Mouse (Mus musculus) heart, adult 2 months (tissue): ENCODE measurements around the gene Ibtk. TPM values are rescaled to one million over a fixed set of nuclear protein-coding genes. Genes with fewer than 3 reads are reported as not detected.

Source experiments
- DNase-seq, 2 experiments: peaks; one replicate each; pipeline ENCODE4 v3.0.0; 2021
- H3K27ac ChIP-seq: fragments of 200-600 bp; 2 replicates; pipeline ENCODE4 v1.8.1; 2022
- H3K27me3 ChIP-seq: fragments of 200-500 bp; 2 replicates; pipeline ENCODE4 v1.6.1; 2012; ENCODE audit warnings: mild to moderate bottlenecking, low read length, inconsistent platforms, mixed read lengths; ENCODE audit not compliant: control insufficient read depth, insufficient read depth
- H3K36me3 ChIP-seq: fragments of 200-500 bp; 2 replicates; pipeline ENCODE4 v1.6.1; 2012; ENCODE audit warnings: low read length, inconsistent platforms; ENCODE audit not compliant: control insufficient read depth, insufficient read depth
- H3K4me1 ChIP-seq: fragments of 200-500 bp; 2 replicates; pipeline ENCODE4 v1.6.1; 2011; ENCODE audit warnings: low read length; ENCODE audit not compliant: control insufficient read depth, insufficient read depth
- H3K4me3 ChIP-seq: fragments of 200-600 bp; 2 replicates; pipeline ENCODE4 v1.8.1; 2022
- H3K79me2 ChIP-seq: fragments of 200-500 bp; replicated peaks from 2 replicates; pipeline ENCODE4 v1.6.1; 2012; ENCODE audit warnings: mild to moderate bottlenecking, inconsistent platforms, low read length, moderate library complexity, mixed read lengths; ENCODE audit not compliant: control insufficient read depth, insufficient read depth
- H3K9ac ChIP-seq: fragments of 200-500 bp; 2 replicates; pipeline ENCODE4 v1.6.1; 2012; ENCODE audit warnings: low read depth, mild to moderate bottlenecking, control low read depth, inconsistent platforms, low read length, mixed read lengths
- CTCF ChIP-seq: fragments of 200-600 bp; IDR thresholded peaks from 2 replicates; pipeline ENCODE4 v1.8.1; 2022; ENCODE audit warnings: antibody characterized with exemption, mild to moderate bottlenecking, moderate library complexity
- EP300 ChIP-seq: fragments of 200-500 bp; IDR thresholded peaks from 2 replicates; pipeline ENCODE4 v1.6.1; 2011; ENCODE audit warnings: low read depth, low read length, control low read depth; ENCODE audit not compliant: insufficient read depth
- POLR2A ChIP-seq: fragments of 200-500 bp; IDR thresholded peaks from 2 replicates; pipeline ENCODE4 v1.6.1; 2011; ENCODE audit warnings: mild to moderate bottlenecking, low read depth, low read length, control low read depth; ENCODE audit not compliant: insufficient read depth
- WGBS: fragments of 180-500 bp; shearing (Covaris S2); methylation state at CpG from one replicate; pipeline ENCODE4 v1.1.7; 2018; 5-methylcytosine and 5-hydroxymethylcytosine counted together
- intact Hi-C: fragments of 180-260 bp; cut with DNase I; formaldehyde crosslinking; loops from one replicate; pipeline ENCODE4 v1.15.1; 2025
- polyA plus RNA-seq: library from polyadenylated mRNA; depleted of rRNA; stranded (reverse); fragments of >200 nt; gene quantifications from 2 replicates; pipeline ENCODE4 v1.2.3, GENCODE M21; 2012
- total RNA-seq, 2 experiments: library from RNA; stranded (reverse); gene quantifications; 2 replicates each; pipeline ENCODE4 v1.2.3; 2021

Gene Ibtk
- total and polyA plus RNA-seq, 3 experiments = 6.0 to 35.5 (median 31.7) TPM

- Histone ChIP-seq H3K27me3 (no peaks in the 10 kb centered on the region), H3K4me3 (no peak overlapping the region), H3K27ac (no peak overlapping the region), H3K36me3 (no peaks in the 10 kb centered on the region), H3K4me1 (no peaks in the 10 kb centered on the region), H3K79me2 (no peaks in the 10 kb centered on the region), H3K9ac (no peak overlapping the region)
- no peak for DNase-seq
- WGBS = 48% methylated on average over 3 of the region's 3 CpGs
- no peak for TF ChIP-seq EP300
- no peak for TF ChIP-seq POLR2A
- TF ChIP-seq CTCF = no peak
- intact Hi-C loops = no loop called here
These were observed 22.3 kb upstream of the Ibtk start for GRCm38 (mm10) chr9:85771454-85771853.

GRCm38 (mm10) chr9:85770369-85770768 is 21.2 kb upstream of the Ibtk start:
- Histone ChIP-seq H3K4me1 (no peaks in the 10 kb centered on the region), H3K27me3 (no peaks in the 10 kb centered on the region), H3K79me2 (no peaks in the 10 kb centered on the region), H3K4me3 (no peak overlapping the region), H3K36me3 (no peaks in the 10 kb centered on the region), H3K9ac (no peak overlapping the region), H3K27ac (no peak overlapping the region)
- intact Hi-C loops = no loop called here
- WGBS = 80% methylated on average over 4 of the region's 4 CpGs
- no peak for TF ChIP-seq POLR2A
- no peak for TF ChIP-seq CTCF
- no peak for DNase-seq

GRCm38 (mm10) chr9:85769057-85769789 is 20.1 kb upstream of the Ibtk start:
- DNase-seq = no peak
- no peaks in the 10 kb centered on the region for H3K4me1 ChIP-seq

GRCm38 (mm10) chr9:85767255-85767654 is 18.1 kb upstream of the Ibtk start:
- Histone ChIP-seq H3K9ac (no peak overlapping the region), H3K36me3 (no peaks in the 10 kb centered on the region), H3K4me3 (no peak overlapping the region), H3K4me1 (no peaks in the 10 kb centered on the region), H3K27ac (no peak overlapping the region), H3K79me2 (no peaks in the 10 kb centered on the region), H3K27me3 (no peaks in the 10 kb centered on the region)
- whole genome bisulfite sequencing = 82% methylated on average over 2 of the region's 2 CpGs
- TF ChIP-seq EP300 (no peak), POLR2A (no peak), CTCF (no peak)
- DNase-seq = no peak
- intact Hi-C loops = no loop called here

More at GRCm38 (mm10) chr9:85769057-85769789, 20.1 kb upstream of the Ibtk start:
- Histone ChIP-seq H3K4me3 (no peak overlapping the region), H3K79me2 (no peaks in the 10 kb centered on the region), H3K27me3 (no peaks in the 10 kb centered on the region), H3K9ac (no peak overlapping the region), H3K27ac (no peak overlapping the region), H3K36me3 (no peaks in the 10 kb centered on the region)
- TF ChIP-seq POLR2A = no peak
- TF ChIP-seq CTCF = no peak
- TF ChIP-seq EP300 = no peak
- WGBS = 37% methylated on average over 12 of the region's 12 CpGs
- intact Hi-C loops = no loop called here

GRCm38 (mm10) chr9:85762476-85762875 is 13.3 kb upstream of the Ibtk start:
- no peaks in the 10 kb centered on the region for H3K36me3 ChIP-seq
- no peak overlapping the region for H3K27ac ChIP-seq
- no peaks in the 10 kb centered on the region for H3K79me2 ChIP-seq
- no peak for DNase-seq
- TF ChIP-seq CTCF (no peak), EP300 (no peak), POLR2A (no peak)
- H3K4me3 ChIP-seq = no peak overlapping the region
- WGBS = 89% methylated on average over 1 of the region's 1 CpGs
- H3K9ac ChIP-seq = no peak overlapping the region
- no peaks in the 10 kb centered on the region for H3K27me3 ChIP-seq
- intact Hi-C loops = no loop called here
- H3K4me1 ChIP-seq = no peaks in the 10 kb centered on the region

- Histone ChIP-seq H3K36me3 (peaks cover 9% of the 10 kb centered on the region), H3K27me3 (no peaks in the 10 kb centered on the region), H3K27ac (no peak overlapping the region), H3K4me1 (peaks cover 6% of the 10 kb centered on the region), H3K9ac (no peak overlapping the region), H3K4me3 (no peak overlapping the region), H3K79me2 (no peaks in the 10 kb centered on the region)
- intact Hi-C loops = loop anchor here (10.0 kb wide), 1 partner anchor 824 kb away; the partner anchor contains the start of genes Pgm3 and Rwdd2a
- TF ChIP-seq POLR2A (no peak), CTCF (no peak), EP300 (no peak)
- 88% methylated on average over 7 of the region's 7 CpGs for WGBS
- no peak for DNase-seq
These were observed 1.7 kb upstream of the Ibtk start for GRCm38 (mm10) chr9:85750797-85751196.
